Mouse (Mus musculus) heart, adult 18-20 months (tissue): ENCODE measurements around the gene Kpnb1. TPM values are rescaled to one million over a fixed set of nuclear protein-coding genes. Genes with fewer than 3 reads are reported as not detected.
A peak's percentile ranks its signal among the peaks of the same experiment; 100 is the strongest.

Experiments used
- DNase-seq, 2 experiments: peaks; one replicate each; pipeline ENCODE4 v3.0.0; 2021 to 2022; ENCODE audit warnings: mixed read lengths in 1 of 2
- total RNA-seq, 2 experiments: library from RNA; stranded (reverse); gene quantifications; 2 replicates each; pipeline ENCODE4 v1.2.3; 2021

Gene Kpnb1
- total RNA-seq, 2 experiments from 2014 or later: 80.8 to 82.9 TPM

DNA sequence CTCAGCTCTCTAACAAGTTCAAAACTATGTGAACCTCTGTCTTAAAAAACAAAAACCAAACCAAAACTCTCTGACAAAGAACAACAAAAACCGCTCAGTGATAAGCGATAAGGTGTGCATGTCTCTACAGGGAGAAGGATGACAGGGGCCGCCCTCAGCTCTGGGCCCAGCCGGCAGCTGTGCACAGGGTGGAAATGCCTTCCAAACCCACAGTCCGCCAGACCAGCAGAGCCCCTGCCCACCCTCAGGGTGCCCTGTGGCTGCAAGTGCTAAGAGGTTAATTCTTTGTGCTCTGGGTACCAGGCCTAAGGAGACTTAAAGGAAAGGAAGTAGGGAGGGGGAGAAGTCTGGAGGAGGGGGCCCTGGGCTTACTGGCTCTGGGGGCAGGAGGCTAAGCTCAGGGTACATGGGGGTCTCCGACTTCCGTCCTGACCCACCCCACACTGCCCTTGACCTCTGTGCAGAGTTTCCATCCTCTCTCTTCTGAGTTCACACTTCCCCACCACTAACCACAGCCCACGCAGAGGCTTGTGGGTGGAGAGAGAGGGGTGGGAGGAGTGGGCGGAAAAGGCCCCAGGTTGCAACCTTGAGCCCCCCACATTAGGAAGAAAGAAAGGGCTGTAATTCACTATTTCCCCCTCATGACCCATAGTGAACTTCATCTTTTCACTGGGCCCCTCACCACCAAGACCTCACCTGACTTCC is 44.3 kb downstream of the Kpnb1 start:
- DNase-seq: no peak

DNA sequence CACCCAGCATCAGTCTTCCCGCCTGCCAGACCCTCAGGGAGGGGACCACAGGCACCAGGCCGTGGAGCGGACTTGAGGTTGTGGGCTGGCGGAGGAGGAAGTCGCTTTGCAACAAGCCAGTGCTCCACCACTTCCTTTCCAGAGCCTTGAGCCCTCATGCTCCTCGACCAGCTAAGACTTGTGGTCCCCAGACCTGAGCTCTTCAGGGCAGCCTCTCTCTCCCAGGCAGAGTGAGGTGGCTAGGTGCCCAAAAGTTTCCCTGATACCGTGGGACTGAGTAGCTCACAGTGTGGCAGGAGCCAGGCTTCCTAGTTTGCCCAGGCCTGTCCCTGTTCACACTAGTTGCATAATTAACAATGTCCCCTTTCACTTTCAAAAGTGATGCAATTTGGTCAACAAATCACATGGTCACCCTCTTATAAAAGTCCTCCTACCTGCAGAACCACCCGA is 45.5 kb downstream of the Kpnb1 start:
- peak; percentile 34 to 63 for DNase-seq

DNA sequence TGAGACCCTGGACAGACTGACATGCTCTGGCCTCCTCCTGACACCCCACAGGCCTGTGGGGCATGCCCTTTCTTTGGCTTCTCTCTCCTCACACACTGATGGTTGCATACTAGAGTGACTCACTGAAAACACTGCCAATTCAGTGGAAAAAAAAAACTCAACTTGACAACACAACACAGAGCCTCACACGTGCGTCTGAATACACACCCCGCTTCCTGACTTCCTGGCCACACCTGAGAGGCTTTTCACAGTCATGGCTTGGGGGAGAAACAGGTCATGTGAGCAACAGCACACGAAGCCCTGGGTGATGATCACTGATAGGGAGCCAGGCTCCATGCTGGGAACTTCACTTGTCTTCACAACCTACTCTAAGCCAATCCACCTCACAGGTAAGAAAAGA is 46.9 kb downstream of the Kpnb1 start:
- no peak for DNase-seq

DNA sequence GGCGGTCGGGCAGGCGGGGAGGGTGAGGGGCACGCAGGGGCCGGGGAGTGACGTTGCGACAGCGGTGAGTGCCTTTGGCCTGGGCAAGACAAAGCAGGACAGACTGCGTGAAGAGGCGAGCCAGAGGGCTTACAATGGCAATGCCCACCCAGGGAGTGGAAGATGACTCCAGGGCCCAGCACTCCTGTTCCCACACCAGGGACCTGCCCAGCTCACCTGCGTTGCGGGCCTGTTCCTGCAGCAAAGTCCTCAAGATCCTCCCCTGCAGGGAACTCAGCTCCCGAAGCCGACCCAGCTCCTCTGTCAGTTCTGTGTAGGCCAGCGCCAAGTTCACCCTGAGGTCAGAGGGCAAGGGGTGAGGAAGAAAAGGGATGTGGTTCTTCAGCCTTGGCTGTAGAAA is 48.4 kb downstream of the Kpnb1 start:
- DNase-seq: no peak

DNA sequence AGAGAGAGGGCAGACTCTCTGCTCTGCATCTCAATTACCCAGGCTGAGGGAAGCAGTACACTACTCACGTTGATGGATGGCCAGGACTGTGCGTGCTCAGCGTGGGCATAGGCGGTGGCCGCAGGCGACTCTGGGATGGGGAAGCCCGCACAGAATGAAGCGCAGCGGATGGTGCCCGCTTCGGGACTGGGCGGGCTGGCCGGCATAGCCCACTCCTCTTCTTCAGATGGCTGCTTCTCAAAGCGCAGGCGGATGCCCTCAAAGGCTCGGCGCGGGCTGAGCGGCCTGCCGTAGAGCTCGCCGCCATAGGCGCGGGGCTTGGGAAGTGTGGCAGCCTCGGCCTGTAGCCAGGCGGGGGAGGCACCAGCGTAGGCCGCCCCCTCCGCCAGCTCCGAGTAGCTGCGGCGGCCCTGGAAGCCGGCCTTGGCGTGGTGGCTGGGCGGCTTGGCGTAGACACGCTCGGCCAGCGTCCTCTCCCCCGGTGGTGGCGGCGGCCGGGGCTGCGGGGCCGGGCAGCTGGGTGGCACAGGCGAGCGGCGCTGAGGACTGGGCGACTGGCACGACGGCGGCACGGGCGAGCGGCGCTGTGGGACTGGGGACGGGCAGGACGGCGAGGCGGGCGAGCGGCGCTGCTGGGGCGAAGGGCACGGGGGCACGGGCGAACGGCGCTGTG is 49.0 kb downstream of the Kpnb1 start:
- no peak for DNase-seq

DNA sequence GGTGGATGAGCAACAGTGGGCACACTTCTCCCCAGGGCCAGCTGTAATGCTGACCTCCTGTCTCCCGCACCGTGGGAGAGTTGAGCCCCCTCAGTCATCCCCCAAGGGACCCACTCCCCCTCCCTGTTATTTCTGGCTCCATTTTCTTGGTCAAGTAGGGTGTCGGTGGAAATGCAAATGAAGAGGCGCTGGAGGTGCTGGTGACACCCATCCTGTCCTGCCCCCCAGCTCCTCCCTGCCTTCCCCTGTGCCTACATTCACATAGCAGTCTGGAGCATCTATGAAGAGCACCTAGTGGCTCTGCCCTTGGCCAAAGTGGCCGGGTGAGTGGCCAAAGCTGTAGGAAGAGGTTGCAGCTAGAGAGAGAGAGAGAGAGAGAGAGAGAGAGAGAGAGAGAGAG is 54.4 kb downstream of the Kpnb1 start:
- DNase-seq: no peak

DNA sequence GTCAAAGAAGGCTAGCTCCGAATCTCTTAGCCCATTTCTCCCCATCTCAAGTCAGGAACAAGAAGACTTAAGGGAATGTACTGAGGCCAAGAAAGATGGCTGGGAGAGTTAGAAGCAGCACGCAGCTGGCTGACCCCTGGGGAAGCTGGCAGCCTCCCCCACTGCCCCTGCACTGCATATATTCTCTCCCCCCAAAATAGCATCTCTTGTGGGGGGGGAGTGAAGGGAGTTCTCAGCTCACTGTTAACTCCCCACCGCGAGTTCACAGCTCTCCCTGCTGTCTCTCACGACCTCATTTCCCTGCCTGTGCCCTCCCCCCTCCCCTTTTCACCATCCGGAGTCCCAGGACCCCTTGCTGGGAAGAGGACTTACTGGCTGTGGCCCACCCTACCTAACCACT is 55.5 kb downstream of the Kpnb1 start:
- DNase-seq: no peak

DNA sequence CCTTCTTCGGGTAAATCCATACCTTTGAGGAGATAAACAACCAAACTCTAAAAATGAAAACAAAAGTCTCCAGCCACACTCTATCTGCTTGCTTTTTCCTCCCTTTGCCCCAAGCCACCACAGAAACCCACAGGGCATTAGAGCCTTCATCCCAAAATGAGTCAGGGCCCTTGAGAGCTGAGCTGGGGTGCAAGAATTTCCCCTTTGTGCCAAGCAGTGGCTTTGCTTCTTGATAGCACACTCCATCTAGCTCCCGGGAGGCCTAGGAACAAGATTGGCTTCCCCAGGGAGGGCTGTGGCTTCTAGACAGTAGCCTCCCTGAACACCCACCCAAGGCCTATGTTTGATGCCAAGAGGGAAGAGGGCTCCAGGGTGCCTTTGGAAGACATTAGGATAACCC is 56.0 kb downstream of the Kpnb1 start:
- no peak for DNase-seq

DNA sequence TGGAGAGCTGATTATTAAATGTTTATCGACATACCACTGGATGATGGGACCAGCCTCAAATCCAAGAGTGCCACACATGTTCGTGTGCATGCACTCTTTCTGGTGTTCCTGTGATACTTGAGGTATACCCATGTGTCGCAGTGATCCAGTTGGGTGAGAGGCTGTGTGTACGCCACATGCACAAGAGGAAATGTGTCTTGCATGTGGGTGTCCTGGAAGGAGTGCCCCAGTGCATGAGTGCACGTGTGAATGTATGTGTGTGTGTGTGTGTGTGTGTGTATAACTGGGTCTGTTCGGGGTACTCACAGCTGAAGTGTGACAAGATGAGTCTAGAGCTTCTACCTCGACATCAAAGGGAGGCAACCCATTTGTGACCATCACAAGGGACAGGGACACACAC is 57.4 kb downstream of the Kpnb1 start:
- DNase-seq: no peak

DNA sequence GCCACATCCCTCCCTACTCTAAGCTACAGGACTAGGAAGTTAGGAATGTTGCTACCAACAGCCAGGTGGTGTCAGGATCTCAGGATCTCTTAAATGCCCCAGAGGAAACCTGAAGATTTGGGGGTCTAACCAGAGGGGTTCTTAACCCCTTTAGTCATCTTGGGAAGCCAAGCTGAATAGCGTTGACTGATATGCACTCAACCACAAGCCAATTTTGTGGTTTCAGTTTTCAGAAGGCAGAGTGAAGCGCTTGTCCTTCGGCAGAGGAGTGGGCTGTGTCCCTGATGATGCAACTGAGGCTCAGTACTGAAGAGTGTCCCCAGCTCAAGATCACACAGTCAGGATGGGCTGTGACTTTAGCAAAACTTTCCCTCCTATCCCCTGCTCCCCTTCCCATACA is 58.7 kb downstream of the Kpnb1 start:
- no peak for DNase-seq

DNA sequence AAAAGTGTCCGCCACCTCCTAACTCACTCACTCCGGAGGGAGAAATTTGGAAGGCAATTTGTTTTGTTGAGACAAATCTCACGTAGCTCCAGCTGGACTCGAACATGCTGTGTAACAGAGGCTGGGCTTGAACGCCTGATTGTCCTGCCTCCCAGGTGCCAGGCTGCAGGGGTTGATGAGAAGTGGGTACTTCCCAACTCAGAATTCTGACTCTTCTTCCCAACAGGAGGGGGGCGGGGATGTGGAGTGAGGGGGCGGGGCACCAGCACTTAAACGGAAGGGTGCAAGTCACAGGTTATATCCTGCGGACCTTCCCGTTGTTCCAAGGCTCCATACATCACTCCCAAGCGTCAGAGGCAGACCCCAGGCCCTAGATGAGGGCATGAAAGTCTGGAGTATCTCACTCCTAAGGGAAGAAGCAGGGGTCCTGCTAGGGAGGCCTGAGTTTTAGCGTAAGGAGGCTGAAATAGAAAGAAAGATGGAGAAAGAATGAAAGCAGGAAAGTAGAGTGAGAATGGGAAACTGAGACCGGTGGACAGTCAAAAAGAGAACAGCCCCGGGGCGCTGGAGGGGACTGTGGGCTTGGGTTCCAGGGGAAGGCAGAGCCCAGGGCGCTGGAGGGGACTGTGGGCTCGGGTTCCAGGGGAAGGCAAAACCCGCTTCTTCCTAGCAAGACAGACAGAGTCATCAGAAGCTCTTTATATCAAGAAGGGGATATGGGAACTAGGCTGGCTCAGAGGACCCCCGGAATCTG is 60.0 kb downstream of the Kpnb1 start:
- no peak for DNase-seq

DNA sequence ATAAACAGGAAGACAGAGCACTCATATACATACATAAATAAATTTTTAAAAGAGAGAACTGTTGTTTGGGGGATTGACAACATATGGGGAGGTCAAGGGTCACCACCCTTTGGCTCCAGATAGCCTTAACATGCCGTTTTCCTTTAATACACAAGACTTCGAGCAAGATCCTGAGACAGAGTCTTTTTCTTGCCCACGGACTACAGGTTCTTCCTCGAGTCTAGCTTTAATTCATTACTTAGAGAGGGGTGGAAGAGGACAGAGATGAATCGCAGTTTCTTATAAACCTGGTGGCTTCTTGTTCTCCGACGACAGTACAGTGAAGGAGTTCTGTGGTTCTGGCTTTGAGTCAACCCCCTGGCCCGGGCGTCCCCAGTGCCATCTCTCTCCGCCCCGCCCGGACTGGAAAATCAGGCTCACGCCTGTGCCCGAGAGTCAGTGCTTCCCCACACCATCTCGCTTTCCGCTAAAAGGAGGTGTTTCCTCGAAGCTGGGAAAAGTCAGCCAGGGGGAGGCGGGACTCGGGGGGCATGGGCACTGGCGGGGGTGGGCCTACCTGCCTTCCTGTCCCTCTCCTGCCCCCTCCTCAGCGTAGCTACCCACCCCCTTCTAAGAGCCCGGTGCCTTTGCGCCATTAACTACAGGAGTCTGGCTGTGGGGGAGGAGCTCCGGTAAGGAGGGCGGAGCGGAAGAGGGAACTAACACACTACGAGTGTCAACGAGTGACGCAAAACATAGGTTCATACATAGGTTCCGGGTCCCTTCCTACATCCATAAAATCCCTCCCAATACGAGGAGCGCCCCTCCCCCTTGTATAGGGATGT is 60.8 kb downstream of the Kpnb1 start:
- DNase-seq: peak; percentile 68 to 70

DNA sequence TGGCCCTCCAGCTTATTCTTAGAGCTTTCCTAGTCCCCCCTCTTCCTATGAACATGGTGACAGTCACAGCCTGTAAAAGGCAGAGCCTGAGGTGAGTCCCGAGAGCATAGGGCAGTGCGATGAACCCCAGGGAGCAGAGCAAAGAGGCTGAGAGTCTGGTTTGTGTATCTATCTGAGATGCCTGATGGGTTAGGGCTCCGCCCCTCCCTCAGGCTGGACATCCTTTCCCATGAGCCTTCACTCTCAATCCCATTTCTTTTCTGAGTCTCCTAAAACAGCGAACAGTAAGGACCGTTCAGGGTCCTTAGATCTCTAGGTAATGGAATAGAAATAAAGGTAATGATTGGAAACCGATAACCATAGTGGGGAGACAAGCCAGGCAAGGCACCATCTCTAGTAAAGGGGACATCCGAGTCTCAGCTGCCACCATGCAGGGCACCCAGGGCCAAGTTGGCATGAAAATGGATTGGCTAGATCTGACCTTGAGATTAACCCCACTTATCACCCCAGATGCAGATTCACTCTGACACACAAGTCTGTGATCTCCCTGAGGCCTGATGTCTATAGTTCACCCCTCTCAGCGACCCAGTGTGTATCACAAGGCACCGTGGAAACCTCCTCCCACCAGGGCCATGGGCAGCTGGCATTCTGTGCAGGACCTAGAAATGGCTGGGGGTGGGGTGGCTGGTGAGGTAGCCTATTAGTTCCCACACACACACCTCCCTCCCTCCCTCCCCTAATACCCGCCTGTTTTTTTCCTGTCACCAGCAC is 63.2 kb downstream of the Kpnb1 start:
- no peak for DNase-seq

DNA sequence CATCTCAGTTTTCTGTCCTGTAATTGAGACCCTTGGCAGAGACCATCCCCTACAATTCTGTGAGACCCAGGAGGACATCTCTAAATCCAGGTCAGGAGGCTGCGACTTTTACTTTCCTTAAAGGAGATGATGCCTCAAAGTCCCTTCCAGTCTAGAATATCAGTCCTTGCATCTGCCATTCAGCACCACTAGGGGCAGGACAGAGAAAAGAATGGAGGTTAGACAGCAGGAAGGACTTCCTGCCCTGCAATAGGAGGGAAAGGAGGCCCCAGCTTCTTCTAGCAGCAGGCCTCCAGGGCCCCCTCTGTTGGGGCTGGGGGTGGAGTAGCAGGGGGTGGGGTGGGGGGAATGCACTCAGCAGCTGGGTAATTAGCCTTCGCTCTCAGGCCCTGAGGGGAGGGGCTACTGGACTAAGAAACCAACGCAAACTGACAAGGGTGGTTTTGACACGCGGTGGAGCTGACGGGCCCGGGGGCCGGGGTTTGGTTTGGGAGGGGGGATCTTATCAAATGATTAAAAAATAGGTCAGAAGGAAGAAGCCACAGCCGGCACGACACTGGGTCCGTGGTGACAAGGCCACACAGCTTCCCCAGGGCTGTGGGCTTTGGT is 64.3 kb downstream of the Kpnb1 start:
- DNase-seq: no peak

DNA sequence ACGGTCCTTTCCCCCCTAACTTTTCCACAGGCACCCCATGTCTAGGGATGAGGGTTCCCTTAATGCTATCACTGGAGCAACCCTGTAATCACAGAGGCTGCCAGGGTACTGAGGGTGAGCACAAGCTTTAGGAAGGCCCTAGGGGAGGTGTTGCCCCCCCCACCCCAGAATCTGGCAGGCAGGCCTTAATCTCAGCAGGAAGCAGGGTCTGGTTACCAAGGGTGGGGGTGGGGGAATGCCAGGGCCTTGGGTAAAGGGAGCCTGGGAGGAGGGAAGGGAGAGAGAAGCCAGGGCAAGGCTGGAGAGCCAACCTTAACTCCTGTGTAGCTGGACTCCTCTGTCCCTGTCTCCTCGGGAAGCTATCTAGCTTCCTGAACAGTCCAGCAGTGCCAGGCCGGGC is 67.0 kb downstream of the Kpnb1 start:
- no peak for DNase-seq

DNA sequence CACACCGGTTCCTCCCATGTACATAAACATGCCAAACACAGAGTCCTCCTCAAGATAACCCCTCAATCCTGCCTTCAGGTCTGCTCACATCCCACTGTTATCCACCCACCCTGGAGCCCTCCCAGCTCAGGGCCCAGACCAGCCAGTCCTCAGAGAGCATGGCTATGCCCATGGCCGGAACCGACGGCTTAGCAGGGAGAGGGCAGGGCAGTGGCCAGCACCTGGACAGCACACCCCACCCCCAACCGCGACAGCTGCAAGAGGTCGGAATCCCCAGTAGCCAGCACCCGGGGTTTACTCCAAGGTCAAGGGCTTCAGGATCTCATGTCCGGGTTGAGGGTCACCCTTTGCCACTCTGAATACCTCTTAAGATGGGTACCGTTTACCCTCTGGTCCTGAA is 67.5 kb downstream of the Kpnb1 start:
- no peak for DNase-seq

DNA sequence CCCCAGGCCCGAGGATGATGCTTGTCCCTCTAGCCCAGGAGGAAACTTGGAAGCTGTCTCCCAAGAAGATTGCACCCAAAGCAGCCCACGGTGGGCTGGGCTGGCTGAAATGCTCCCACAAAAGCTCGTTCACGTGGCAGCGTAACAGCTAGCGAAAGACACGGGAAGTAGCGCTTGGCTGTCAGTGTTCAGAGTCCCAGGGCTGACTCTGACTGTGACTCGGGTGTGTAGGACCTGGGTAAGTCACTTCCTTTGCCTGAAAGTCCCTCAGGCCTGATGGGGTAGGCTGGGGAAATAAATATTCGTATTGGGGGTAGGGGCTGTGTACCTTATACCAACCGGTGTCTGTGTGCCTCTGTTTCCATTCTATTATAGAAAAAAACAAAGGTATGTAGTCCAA is 71.9 kb downstream of the Kpnb1 start:
- DNase-seq: no peak

DNA sequence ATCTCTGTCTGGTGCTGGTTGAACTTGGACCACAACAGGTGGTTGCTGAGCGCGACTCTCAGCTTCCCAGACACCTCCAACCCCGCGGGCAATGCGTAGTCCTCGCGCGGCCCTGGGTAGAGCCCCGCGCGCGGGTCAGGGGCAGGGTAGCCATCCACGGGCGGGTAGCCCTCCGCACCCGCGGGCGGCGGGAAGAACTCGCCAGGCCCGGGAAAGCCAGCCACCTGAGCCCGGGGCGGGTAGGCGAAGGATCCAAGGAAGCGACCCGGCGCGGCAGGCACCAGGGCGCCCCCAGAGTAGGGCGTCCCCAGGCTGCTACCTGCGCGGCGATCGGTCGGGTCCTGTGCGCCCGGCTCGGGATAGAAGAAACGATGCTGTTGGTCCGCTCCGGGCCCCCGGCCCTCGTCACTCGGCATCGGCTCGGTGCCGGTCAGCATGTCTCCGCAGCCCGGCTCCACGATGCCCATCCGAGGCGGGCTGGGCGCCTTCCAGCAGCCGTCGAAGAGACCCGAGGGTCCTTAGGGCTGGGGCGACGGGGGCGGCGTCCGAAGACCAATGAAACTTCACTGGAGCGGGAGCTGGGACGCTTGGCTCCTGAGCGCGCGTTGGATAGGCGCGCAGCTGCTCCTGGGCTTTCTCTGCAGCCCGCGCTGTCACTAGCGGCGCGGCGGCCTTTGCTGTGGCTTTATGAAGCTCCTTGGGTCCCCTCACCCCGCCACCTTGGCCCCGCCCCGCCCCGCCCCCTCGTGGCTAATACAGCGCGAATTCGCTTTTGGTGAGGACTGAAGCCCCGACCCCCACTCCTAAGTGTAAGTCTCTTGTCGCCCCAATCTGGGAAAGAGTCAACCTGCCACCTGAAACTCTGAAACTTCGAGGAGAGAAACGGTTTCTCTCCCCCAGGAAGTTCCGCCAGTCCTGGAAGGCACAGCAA is 72.7 kb downstream of the Kpnb1 start, which contains the start of gene Tbx21:
Tbx21 (minus strand) TSS at position 661 of the 931 bp plus-strand sequence.
- DNase-seq: no peak

DNA sequence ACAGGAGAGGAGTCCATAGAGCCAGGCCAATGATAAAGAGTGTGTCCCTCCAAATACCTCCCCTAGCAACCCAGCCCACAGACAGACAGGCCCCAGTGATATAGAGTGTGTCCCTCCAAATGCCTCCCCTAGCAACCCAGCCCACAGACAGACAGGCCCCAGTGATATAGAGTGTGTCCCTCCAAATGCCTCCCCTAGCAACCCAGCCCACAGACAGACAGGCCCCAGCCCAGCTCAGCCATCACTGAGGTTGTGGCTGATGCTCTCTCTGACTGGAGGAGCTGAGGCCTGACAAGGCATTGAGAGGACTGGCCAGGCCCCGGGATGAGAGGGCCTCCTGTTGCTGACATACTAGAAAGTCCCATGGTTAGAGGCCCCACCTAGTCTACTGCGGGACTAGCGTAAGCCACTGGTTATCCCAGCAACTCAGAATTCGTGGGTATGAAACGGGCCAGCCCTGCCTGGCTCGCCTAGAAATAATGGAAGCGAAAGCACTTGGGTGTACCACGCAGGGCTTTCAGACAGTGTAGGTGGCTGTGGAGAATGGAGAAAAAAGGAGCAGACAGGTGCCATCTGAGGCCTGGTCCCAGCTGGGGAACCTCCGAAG is 75.1 kb downstream of the Kpnb1 start:
- DNase-seq: no peak
